Mouse (Mus musculus): ENCODE data around the gene Gcnt3. TPM values are rescaled to one million over a fixed set of nuclear protein-coding genes. Genes with fewer than 3 reads are reported as not detected.

Gene Gcnt3
- polyA plus RNA-seq, 1 experiment: 0.11 TPM

DNA sequence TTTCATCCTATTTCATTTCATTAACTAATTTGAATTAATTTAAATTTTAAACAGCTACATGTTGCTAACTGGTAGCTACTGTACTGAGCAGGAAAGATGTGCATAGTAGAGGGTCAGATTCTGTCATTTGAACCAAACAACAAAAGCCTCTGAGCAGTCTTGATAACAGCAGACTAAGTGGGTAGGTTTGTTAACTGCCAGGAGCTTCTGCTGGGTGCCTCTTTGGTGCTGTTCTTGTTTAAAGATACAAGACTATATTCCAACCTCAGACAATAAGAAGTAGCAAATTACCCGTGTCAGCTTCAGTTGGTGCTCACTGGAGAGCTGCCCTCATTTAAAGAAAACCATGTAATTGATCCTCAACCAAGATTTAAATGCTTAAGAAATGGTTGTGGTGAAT, 16.3 kb downstream of the Gcnt3 start:
- TF ChIP-seq MAX (IDR thresholded peaks at IDR 0.05) (no peak), MYOG (IDR thresholded peaks at IDR 0.05; ENCODE audit: control insufficient read depth, extremely low read depth, insufficient read length) (no peak), FOSL1 (IDR thresholded peaks at IDR 0.05; ENCODE audit: insufficient read depth, low read length, poor library complexity, severe bottlenecking) (no peak)
- Histone ChIP-seq H3K27me3 (ENCODE audit: control insufficient read depth, insufficient read depth, insufficient read length) (no peaks in the 10 kb centered on the region), H3K79me2 (ENCODE audit: control insufficient read depth, insufficient read depth) (peaks cover 17% of the 10 kb centered on the region), H3K79me3 (ENCODE audit: low read depth) (peaks cover 4% of the 10 kb centered on the region), H3K36me3 (ENCODE audit: control insufficient read depth, insufficient read depth) (peaks cover 39% of the 10 kb centered on the region), H3ac (ENCODE audit: control insufficient read depth, insufficient read length, low read depth) (no peak overlapping the region), H3K4me3 (ENCODE audit: insufficient read depth, poor library complexity, severe bottlenecking) (no peak overlapping the region)

DNA sequence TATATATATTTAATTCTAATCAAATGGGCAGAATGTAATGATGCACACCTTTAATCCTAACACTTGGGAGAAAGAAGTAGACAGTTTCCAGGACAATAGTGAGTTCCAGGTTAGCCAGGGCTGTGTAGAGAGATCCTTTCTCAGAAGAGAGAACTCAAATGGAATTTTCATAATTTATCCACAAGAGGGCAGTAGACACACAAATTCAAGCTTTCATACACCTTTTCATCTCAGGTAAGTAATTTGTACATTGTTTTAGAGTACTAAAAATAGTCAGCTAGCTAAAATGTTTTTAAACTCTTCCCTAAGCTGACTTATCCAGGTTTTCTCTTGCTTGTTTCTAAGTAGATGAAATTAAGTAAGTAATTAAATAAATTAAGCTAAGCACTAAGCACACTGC, 19.0 kb downstream of the Gcnt3 start:
- Histone ChIP-seq H3K79me3 (ENCODE audit: low read depth) (peaks cover 27% of the 10 kb centered on the region), H3K27me3 (ENCODE audit: control insufficient read depth, insufficient read depth, insufficient read length) (no peaks in the 10 kb centered on the region), H3K79me2 (ENCODE audit: control insufficient read depth, insufficient read depth) (peaks cover 44% of the 10 kb centered on the region), H3ac (ENCODE audit: control insufficient read depth, insufficient read length, low read depth) (no peak overlapping the region), H3K4me3 (ENCODE audit: insufficient read depth, poor library complexity, severe bottlenecking) (no peak overlapping the region), H3K36me3 (ENCODE audit: control insufficient read depth, insufficient read depth) (peaks cover 39% of the 10 kb centered on the region)
- TF ChIP-seq MYOG (IDR thresholded peaks at IDR 0.05; ENCODE audit: control insufficient read depth, extremely low read depth, insufficient read length) (no peak), CEBPB (IDR thresholded peaks at IDR 0.05; ENCODE audit: low read depth) (no peak), CTCF (IDR thresholded peaks at IDR 0.05; ENCODE audit: control insufficient read depth, insufficient read depth, insufficient read length) (no peak), MYOD1 (IDR thresholded peaks at IDR 0.05; ENCODE audit: control insufficient read depth, insufficient read length, low read depth) (no peak), MAX (IDR thresholded peaks at IDR 0.05) (no peak), FOSL1 (IDR thresholded peaks at IDR 0.05; ENCODE audit: insufficient read depth, low read length, poor library complexity, severe bottlenecking) (no peak), USF1 (IDR thresholded peaks at IDR 0.05; ENCODE audit: low read depth) (no peak)

DNA sequence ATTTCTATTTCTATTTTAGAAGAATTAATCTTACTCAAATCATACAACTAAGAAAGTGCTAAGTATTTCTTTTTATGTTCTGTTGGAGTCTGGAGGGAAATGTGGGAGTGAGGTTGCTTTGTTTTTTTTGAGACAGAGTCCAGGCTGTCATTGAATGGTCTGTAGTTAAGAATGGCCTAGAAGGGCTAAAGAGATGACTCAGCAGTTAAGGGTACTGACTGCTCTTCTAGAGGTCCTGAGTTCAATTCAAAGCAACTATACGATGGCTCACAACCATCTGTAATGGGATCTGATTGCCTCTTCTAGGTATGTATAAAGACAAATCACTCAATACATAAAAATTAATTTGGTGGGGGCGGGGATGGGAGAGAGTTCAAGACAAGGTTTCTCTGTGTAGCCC, 22.3 kb downstream of the Gcnt3 start:
- TF ChIP-seq CEBPB (IDR thresholded peaks at IDR 0.05; ENCODE audit: low read depth): no peak
- no peak for TF ChIP-seq MYOG (IDR thresholded peaks at IDR 0.05; ENCODE audit: control insufficient read depth, extremely low read depth, insufficient read length)
- no peak for TF ChIP-seq MAX (IDR thresholded peaks at IDR 0.05)
- TF ChIP-seq FOSL1 (IDR thresholded peaks at IDR 0.05; ENCODE audit: insufficient read depth, low read length, poor library complexity, severe bottlenecking): no peak
- no peak for TF ChIP-seq USF1 (IDR thresholded peaks at IDR 0.05; ENCODE audit: low read depth)
- Histone ChIP-seq H3K79me3 (ENCODE audit: low read depth) (peaks cover 40% of the 10 kb centered on the region), H3K4me3 (ENCODE audit: insufficient read depth, poor library complexity, severe bottlenecking) (no peak overlapping the region), H3K36me3 (ENCODE audit: control insufficient read depth, insufficient read depth) (peaks cover 19% of the 10 kb centered on the region), H3K27me3 (ENCODE audit: control insufficient read depth, insufficient read depth, insufficient read length) (no peaks in the 10 kb centered on the region), H3K79me2 (ENCODE audit: control insufficient read depth, insufficient read depth) (peaks cover 59% of the 10 kb centered on the region), H3ac (ENCODE audit: control insufficient read depth, insufficient read length, low read depth) (no peak overlapping the region)

DNA sequence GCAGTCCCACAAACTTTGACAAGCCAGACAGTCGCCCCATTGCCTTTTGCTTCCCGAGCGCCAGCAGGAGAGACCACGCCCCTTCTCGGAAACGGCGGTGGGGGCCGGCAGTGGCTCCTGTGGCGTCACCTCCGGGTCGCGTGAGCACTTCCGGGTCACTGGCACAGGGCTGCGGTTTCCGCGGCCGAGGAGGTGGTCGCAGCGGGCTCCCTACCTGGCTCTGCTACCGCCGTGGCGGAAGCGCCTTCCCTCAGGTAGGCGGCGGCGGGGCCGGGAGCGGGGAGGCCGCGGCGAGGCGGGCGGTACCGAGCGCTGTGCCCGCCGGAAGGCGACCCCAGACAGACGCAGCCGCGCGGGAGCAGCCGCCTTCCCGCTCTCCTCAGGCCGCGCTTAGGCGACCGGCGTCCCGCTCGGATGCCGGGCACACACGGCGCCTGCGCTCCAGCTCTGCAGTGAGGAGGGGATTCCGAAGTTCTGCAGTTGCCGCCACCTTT, 25.4 kb downstream of the Gcnt3 start, which contains the start of gene Gtf2a2:
Gene Gtf2a2 (plus strand): TSS at position 143 of the 494 bp plus-strand sequence.
- Histone ChIP-seq H3K36me3 (ENCODE audit: control insufficient read depth, insufficient read depth) (peaks cover 36% of the 10 kb centered on the region), H3K79me2 (ENCODE audit: control insufficient read depth, insufficient read depth) (peaks cover 48% of the 10 kb centered on the region)
- peak; percentile 24 for TF ChIP-seq MYOG (IDR thresholded peaks at IDR 0.05; ENCODE audit: control insufficient read depth, extremely low read depth, insufficient read length)
- no peak for TF ChIP-seq FOSL1 (IDR thresholded peaks at IDR 0.05; ENCODE audit: insufficient read depth, low read length, poor library complexity, severe bottlenecking)

DNA sequence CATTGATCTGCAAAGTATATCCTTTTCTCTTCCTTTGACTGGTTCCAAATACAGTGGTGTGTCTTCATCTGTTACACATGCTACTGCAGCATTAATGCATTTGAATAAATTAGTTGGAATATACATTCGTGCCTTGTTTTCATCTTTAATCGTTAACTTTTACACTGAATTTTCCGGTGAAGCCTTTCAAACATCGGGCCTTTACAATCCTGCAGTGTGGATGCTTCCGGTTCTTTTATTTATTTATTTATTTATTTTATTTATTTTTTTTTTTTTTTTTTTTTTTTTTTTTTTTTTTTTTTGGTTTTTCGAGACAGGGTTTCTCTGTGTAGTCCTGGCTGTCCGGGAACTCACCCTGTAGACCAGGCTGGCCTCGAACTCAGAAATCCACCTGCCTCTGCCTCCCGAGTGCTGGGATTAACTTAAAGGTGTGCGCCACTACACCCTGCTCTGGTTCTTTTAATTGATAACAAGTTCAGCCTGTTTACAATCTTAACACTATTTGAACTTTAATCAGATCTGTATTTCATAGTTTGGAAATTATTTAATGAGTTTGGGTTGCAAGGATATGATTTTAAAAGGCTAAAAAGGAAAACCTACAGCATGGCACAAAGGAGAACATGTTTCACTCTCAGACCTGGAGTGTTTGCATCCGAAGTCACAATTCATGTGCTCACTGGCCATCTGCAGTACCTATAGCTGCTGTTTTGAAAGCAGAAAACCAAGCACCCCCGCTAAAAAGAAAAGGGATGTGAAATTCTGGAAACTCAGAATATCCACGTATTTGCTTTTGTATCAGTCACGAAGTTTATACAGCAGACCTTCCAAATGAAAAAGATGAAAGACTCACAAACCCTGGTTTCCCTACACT, 26.1 kb downstream of the Gcnt3 start:
- Histone ChIP-seq H3K4me3 (ENCODE audit: insufficient read depth, poor library complexity, severe bottlenecking) (no peak overlapping the region), H3K79me3 (ENCODE audit: low read depth) (peaks cover 36% of the 10 kb centered on the region), H3ac (ENCODE audit: control insufficient read depth, insufficient read length, low read depth) (peak overlapping the region; percentile 8), H3K27me3 (ENCODE audit: control insufficient read depth, insufficient read depth, insufficient read length) (no peaks in the 10 kb centered on the region), H3K79me2 (ENCODE audit: control insufficient read depth, insufficient read depth) (peaks cover 44% of the 10 kb centered on the region), H3K36me3 (ENCODE audit: control insufficient read depth, insufficient read depth) (peaks cover 42% of the 10 kb centered on the region)
- TF ChIP-seq CTCF (IDR thresholded peaks at IDR 0.05; ENCODE audit: control insufficient read depth, insufficient read depth, insufficient read length) (no peak), FOSL1 (IDR thresholded peaks at IDR 0.05; ENCODE audit: insufficient read depth, low read length, poor library complexity, severe bottlenecking) (no peak), CEBPB (IDR thresholded peaks at IDR 0.05; ENCODE audit: low read depth) (no peak), MYOG (IDR thresholded peaks at IDR 0.05; ENCODE audit: control insufficient read depth, extremely low read depth, insufficient read length) (no peak), USF1 (IDR thresholded peaks at IDR 0.05; ENCODE audit: low read depth) (no peak), MAX (IDR thresholded peaks at IDR 0.05) (no peak), MYOD1 (IDR thresholded peaks at IDR 0.05; ENCODE audit: control insufficient read depth, insufficient read length, low read depth) (no peak)

More for the DNA sequence above, 25.4 kb downstream of the Gcnt3 start, which contains the start of gene Gtf2a2:
- Histone ChIP-seq H3K4me3 (ENCODE audit: insufficient read depth, poor library complexity, severe bottlenecking) (peak within 1 kb of the TSS; percentile 87), H3ac (ENCODE audit: control insufficient read depth, insufficient read length, low read depth) (peak within 1 kb of the TSS; percentile 91), H3K79me3 (ENCODE audit: low read depth) (peaks cover 40% of the 10 kb centered on the region), H3K27me3 (ENCODE audit: control insufficient read depth, insufficient read depth, insufficient read length) (no peaks in the 10 kb centered on the region)

All from C2C12 (cell line).